Mouse (Mus musculus): ENCODE measurements around the gene Gm20388. TPM values are rescaled to one million over a fixed set of nuclear protein-coding genes. Genes with fewer than 3 reads are reported as not detected.
A peak's percentile ranks its signal among the peaks of the same experiment; 100 is the strongest.

Gm20388 gene
- polyA plus RNA-seq, 1 experiment: 59.3 TPM

- DNase-seq (ENCODE audit: low read depth): no peak
- TF ChIP-seq CTCF (IDR thresholded peaks at IDR 0.05; ENCODE audit: borderline replicate concordance, extremely low read depth, insufficient read depth, insufficient read length) (no peak), POLR2A (IDR thresholded peaks at IDR 0.05; ENCODE audit: borderline replicate concordance, extremely low read depth, insufficient read depth, insufficient read length, poor library complexity, severe bottlenecking) (no peak)
Observed at GRCm38 (mm10) chr8:120442306-120443003, 531.8 kb downstream of the Gm20388 start.

DNA sequence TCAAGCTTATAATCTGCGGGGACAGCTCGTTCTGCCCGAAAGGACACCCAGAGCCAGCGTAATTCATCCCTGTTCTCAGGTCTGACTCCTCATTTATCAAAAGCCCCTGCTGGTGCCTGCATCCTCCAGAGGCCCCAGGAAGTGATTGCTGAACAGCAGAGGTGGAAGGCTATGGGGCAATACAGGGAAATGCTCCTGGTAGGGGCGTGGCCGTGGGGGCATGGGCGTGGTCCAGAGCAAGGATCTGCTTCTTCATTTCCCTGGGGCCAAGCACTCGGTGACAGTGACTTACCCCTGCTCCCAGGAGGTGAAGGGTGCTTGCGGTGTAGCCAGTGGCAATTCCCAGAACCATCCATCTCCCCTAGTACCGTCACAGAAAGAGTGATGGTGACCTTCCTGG lies 534.6 kb downstream of the Gm20388 start:
- TF ChIP-seq CTCF (IDR thresholded peaks at IDR 0.05; ENCODE audit: borderline replicate concordance, extremely low read depth, insufficient read depth, insufficient read length): no peak
- TF ChIP-seq POLR2A (IDR thresholded peaks at IDR 0.05; ENCODE audit: borderline replicate concordance, extremely low read depth, insufficient read depth, insufficient read length, poor library complexity, severe bottlenecking): no peak
- DNase-seq (ENCODE audit: low read depth): no peak

GRCm38 (mm10) chr8:120448131-120448530 lies 537.5 kb downstream of the Gm20388 start:
- peak; percentile 79 for DNase-seq (ENCODE audit: low read depth)
- TF ChIP-seq CTCF (IDR thresholded peaks at IDR 0.05; ENCODE audit: borderline replicate concordance, extremely low read depth, insufficient read depth, insufficient read length): no peak
- TF ChIP-seq POLR2A (IDR thresholded peaks at IDR 0.05; ENCODE audit: borderline replicate concordance, extremely low read depth, insufficient read depth, insufficient read length, poor library complexity, severe bottlenecking): no peak

DNA sequence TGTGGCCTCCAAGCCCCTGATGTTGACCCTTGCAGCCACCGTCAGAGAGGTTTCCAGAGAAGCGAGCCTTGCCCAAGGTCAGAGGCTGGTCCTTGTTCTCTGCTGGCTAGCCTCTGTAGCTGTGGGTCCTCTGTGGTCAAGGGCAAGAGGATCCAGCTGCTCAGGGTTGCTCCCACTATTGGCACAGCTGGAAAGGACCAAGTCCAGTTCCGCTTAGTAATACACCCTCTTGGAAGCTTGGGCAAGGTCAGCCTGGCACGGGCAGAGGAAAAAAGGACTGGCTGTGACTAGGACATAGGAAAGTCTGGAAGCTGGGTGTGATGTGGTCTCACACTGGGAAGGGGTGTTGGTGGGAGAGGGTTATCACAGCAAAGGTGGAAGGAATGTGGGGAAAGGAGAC lies 538.5 kb downstream of the Gm20388 start:
- no peak for DNase-seq (ENCODE audit: low read depth)
- TF ChIP-seq POLR2A (IDR thresholded peaks at IDR 0.05; ENCODE audit: borderline replicate concordance, extremely low read depth, insufficient read depth, insufficient read length, poor library complexity, severe bottlenecking): no peak
- TF ChIP-seq CTCF (IDR thresholded peaks at IDR 0.05; ENCODE audit: borderline replicate concordance, extremely low read depth, insufficient read depth, insufficient read length): no peak

- DNase-seq (ENCODE audit: low read depth): peak; percentile 90
- TF ChIP-seq POLR2A (IDR thresholded peaks at IDR 0.05; ENCODE audit: borderline replicate concordance, extremely low read depth, insufficient read depth, insufficient read length, poor library complexity, severe bottlenecking) (no peak), CTCF (IDR thresholded peaks at IDR 0.05; ENCODE audit: borderline replicate concordance, extremely low read depth, insufficient read depth, insufficient read length) (no peak)
Observed at GRCm38 (mm10) chr8:120449608-120450031, 539.0 kb downstream of the Gm20388 start.

DNA sequence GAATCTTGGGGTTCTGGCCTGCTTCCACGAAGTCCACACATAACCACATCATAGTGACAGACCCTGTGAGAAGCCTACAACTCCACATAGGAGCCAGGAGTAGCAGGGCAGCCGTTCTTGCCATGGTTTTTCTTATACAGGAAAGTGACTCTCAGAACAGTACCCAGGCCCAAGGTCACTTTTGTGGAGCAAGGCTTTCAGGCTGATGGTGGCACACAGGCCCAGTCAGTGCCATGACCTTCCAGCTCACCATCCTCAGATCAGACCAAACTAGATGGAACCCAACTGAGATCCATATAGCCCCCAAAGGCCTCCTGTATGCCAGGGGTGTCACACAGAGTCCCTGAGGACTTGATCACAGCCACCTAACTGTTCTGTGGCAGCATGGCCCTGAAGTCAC lies 541.5 kb downstream of the Gm20388 start:
- TF ChIP-seq POLR2A (IDR thresholded peaks at IDR 0.05; ENCODE audit: borderline replicate concordance, extremely low read depth, insufficient read depth, insufficient read length, poor library complexity, severe bottlenecking): no peak
- no peak for TF ChIP-seq CTCF (IDR thresholded peaks at IDR 0.05; ENCODE audit: borderline replicate concordance, extremely low read depth, insufficient read depth, insufficient read length)
- no peak for DNase-seq (ENCODE audit: low read depth)

DNA sequence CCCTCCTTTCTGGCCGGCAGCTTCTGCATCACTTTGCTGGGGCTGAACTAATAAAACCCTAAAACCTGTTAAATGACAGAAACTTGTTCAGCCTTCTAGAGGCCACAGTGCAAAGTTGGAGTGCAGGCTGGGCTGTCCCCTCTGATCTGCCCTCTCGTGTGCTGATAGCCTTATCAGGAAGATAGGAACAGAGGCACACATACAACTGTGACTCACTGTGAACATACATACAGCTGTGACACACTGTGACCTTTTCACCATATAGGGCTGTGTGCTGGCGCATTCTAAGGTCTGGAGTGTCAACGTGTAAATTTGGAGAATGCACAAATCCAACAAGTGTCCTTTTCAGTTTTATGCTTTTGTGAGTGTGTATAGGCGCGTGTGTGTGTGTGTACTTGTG lies 543.8 kb downstream of the Gm20388 start:
- TF ChIP-seq POLR2A (IDR thresholded peaks at IDR 0.05; ENCODE audit: borderline replicate concordance, extremely low read depth, insufficient read depth, insufficient read length, poor library complexity, severe bottlenecking) (no peak), CTCF (IDR thresholded peaks at IDR 0.05; ENCODE audit: borderline replicate concordance, extremely low read depth, insufficient read depth, insufficient read length) (no peak)
- DNase-seq (ENCODE audit: low read depth): no peak

GRCm38 (mm10) chr8:120460375-120460774 lies 549.7 kb downstream of the Gm20388 start:
- peak; percentile 88 for DNase-seq (ENCODE audit: low read depth)
- no peak for TF ChIP-seq CTCF (IDR thresholded peaks at IDR 0.05; ENCODE audit: borderline replicate concordance, extremely low read depth, insufficient read depth, insufficient read length)
- TF ChIP-seq POLR2A (IDR thresholded peaks at IDR 0.05; ENCODE audit: borderline replicate concordance, extremely low read depth, insufficient read depth, insufficient read length, poor library complexity, severe bottlenecking): no peak

DNA sequence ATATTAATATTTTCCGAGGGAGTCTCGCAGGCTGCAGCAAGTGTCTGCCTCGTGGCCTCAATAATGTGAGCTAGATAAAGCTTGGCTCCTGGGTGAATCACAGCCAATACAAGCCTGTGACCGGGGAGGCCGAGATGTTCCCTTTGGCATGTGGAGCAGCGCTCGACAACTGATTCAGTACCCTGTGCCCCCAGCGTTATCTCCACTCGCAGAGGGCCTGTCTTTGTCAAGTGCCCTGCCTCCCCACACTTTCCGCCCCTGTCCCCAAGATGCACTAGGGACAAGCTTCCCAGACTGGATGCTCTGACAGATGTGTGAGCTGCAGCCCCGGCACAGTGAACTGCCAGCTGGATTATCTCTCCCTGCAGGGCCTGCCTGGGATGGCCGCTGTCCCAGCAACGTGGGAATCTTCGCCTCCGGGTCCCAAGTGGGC lies 551.5 kb downstream of the Gm20388 start:
- peak; percentile 67 for DNase-seq (ENCODE audit: low read depth)

DNA sequence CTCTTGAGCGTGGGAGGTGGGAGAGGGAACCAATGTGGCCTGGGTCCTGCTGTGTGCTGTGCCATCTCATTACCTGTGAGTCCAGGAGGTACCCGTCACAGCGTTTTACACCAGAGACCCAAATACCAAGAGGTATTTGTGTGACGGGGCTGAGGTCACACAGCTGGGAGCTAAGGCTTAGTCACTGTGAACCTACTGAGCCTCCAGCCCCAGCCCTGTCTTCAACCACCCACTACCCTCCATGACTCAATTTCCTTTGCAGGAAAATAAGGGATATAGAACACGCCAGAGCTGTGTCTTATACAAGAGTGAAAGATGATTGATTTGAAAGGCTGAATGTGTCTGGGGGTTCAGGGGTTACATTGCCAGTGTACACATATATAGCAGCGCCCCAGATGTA lies 552.0 kb downstream of the Gm20388 start:
- TF ChIP-seq POLR2A (IDR thresholded peaks at IDR 0.05; ENCODE audit: borderline replicate concordance, extremely low read depth, insufficient read depth, insufficient read length, poor library complexity, severe bottlenecking): no peak
- TF ChIP-seq CTCF (IDR thresholded peaks at IDR 0.05; ENCODE audit: borderline replicate concordance, extremely low read depth, insufficient read depth, insufficient read length): no peak
- no peak for DNase-seq (ENCODE audit: low read depth)

More for the DNA sequence above, 551.5 kb downstream of the Gm20388 start:
- TF ChIP-seq CTCF (IDR thresholded peaks at IDR 0.05; ENCODE audit: borderline replicate concordance, extremely low read depth, insufficient read depth, insufficient read length) (no peak), POLR2A (IDR thresholded peaks at IDR 0.05; ENCODE audit: borderline replicate concordance, extremely low read depth, insufficient read depth, insufficient read length, poor library complexity, severe bottlenecking) (no peak)

DNA sequence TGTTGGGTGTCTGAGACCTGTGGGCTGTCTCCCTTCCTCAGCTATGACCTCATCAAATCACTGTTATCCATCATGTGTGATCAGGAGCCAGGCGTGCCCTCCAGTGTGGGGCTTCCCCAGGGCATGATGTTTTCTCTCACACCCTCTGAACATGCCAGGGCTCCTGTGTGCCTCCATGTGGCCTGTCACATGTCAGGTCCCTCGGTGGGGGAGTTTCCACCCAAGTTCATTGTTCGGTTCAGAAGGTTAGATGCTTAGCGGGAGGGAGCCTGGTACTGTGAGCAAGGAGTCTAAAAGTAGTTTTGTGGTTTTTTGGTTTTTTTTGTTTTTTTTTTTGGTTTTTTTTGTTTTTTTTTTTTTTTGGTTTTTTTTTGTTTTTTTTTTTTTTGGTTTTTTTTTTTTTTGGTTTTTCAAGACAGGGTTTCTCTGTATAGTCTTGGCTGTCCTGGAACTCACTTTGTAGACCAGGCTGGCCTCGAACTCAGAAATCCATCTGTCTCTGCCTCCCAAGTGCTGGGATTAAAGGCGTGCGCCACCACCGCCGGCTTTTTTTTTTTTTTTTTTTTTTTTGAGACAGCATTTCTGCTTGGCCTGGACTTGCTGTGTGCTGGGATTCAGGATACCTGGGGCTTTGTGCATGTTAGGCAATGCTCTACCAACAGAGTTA lies 553.4 kb downstream of the Gm20388 start:
- TF ChIP-seq CTCF (IDR thresholded peaks at IDR 0.05; ENCODE audit: borderline replicate concordance, extremely low read depth, insufficient read depth, insufficient read length): no peak
- no peak for TF ChIP-seq POLR2A (IDR thresholded peaks at IDR 0.05; ENCODE audit: borderline replicate concordance, extremely low read depth, insufficient read depth, insufficient read length, poor library complexity, severe bottlenecking)
- DNase-seq (ENCODE audit: low read depth): no peak

DNA sequence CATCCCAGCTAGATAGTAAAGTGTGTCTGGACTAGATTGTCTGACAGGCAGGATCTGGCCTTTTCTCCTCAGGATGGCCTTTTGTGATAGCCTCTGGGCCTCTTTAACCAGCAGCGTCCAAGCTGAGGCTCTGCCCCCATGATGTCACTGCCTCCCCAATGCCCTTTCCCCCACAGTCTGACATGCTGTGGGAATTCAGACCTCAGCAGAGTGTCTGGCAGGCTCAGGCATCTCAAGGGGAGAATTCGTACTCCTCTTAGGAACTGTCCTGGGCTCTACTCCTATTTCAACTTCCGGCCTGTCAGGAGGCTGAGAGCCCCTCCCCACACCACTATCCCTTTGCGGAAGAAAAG lies 553.9 kb downstream of the Gm20388 start:
- TF ChIP-seq CTCF (IDR thresholded peaks at IDR 0.05; ENCODE audit: borderline replicate concordance, extremely low read depth, insufficient read depth, insufficient read length) (no peak), POLR2A (IDR thresholded peaks at IDR 0.05; ENCODE audit: borderline replicate concordance, extremely low read depth, insufficient read depth, insufficient read length, poor library complexity, severe bottlenecking) (no peak)
- no peak for DNase-seq (ENCODE audit: low read depth)

Measured in brain, embryonic 14.5 days (tissue).